ENCODE assay signal across 8 mouse cellular contexts in genomic region chr13:51314541-51314977, GRCm38 (mm10).
DNase-seq lines count a peak whose midpoint lies in the region; ATAC-seq and TF ChIP-seq lines count a peak whose summit lies in the region.

No protein-coding gene starts in this region.

- peak; percentile 51 for ATAC-seq in hindbrain, postnatal 0 days
- peak; percentile 63 for ATAC-seq in stomach, embryonic 16.5 days (ENCODE audit: insufficient read depth, low FRiP score)

- no peak for TF ChIP-seq CTCF in hindbrain, postnatal 0 days (IDR thresholded peaks at IDR 0.05; ENCODE audit: low read depth)

- no peak overlapping the region for H3K9ac ChIP-seq in hindbrain, postnatal 0 days (replicated peaks; ENCODE audit: low read length)
- peak overlapping the region; percentile 26; the same call in 1 of the 2 replicates for H3K9ac ChIP-seq in stomach, embryonic 16.5 days (ENCODE audit: low read length)

- no peak overlapping the region for H3K4me3 ChIP-seq in hindbrain, postnatal 0 days (ENCODE audit: low read length)
- no peak overlapping the region for H3K4me3 ChIP-seq in stomach, embryonic 16.5 days (replicated peaks; ENCODE audit: low read length)

- H3K4me1 ChIP-seq in hindbrain, postnatal 0 days (ENCODE audit: insufficient read depth, low read length): peaks cover 13% of the 10 kb centered on the region; the same call in 1 of the 2 replicates
- H3K4me1 ChIP-seq in stomach, embryonic 16.5 days (ENCODE audit: control insufficient read depth, insufficient read depth, low read length): peaks cover 40% of the 10 kb centered on the region

- H3K36me3 ChIP-seq in hindbrain, postnatal 0 days (ENCODE audit: insufficient read depth, low read length): no peaks in the 10 kb centered on the region
- H3K36me3 ChIP-seq in stomach, embryonic 16.5 days (ENCODE audit: control insufficient read depth, insufficient read depth, low read length): no peaks in the 10 kb centered on the region

- H3K4me2 ChIP-seq in hindbrain, postnatal 0 days (ENCODE audit: low read depth, low read length): no peak overlapping the region
- no peak overlapping the region for H3K4me2 ChIP-seq in stomach, embryonic 16.5 days (ENCODE audit: low read depth, low read length)

- peak; percentile 43 for DNase-seq in adrenal gland, postnatal 10 days
- DNase-seq in adrenal gland, postnatal 36 days: no peak
- peak; percentile 92 for DNase-seq in embryo, embryonic 10 days (ENCODE audit: low spot score)
- peak; percentile 47 to 69 for DNase-seq in gastrocnemius, postnatal 36 days
- peak; percentile 54 for DNase-seq in hindbrain, postnatal 0 days (ENCODE audit: low spot score)
- peak; percentile 39 for DNase-seq in lung, postnatal 14 days
- DNase-seq in B cell, adult 2 months: no peak

- H3K9me3 ChIP-seq in hindbrain, postnatal 0 days (ENCODE audit: low read length): no peaks in the 10 kb centered on the region
- H3K9me3 ChIP-seq in stomach, embryonic 16.5 days (replicated peaks; ENCODE audit: control insufficient read depth, low read length): no peaks in the 10 kb centered on the region

- intact Hi-C loops in gastrocnemius, postnatal 36 days (cut with DNase I): no loop called here

- peak overlapping the region; percentile 32 for H3K27ac ChIP-seq in hindbrain, postnatal 0 days
- peak overlapping the region; percentile 70 for H3K27ac ChIP-seq in stomach, embryonic 16.5 days (ENCODE audit: low read length)

- WGBS in hindbrain, postnatal 0 days: 11% methylated on average over 5 of the region's 5 CpGs
- WGBS in stomach, embryonic 16.5 days: 16% methylated on average over 5 of the region's 5 CpGs

- no peaks in the 10 kb centered on the region for H3K27me3 ChIP-seq in hindbrain, postnatal 0 days (ENCODE audit: insufficient read depth, low read length)
- H3K27me3 ChIP-seq in stomach, embryonic 16.5 days (ENCODE audit: control insufficient read depth, insufficient read depth, low read length): no peaks in the 10 kb centered on the region

Comparison
In these comparisons a context has a peak if more than half of its experiments do, and no peak if none do; other contexts are left out.
1. DNase-seq: peak in adrenal gland, postnatal 10 days (single experiment), embryo, embryonic 10 days (single experiment), gastrocnemius, postnatal 36 days (2 of 2), hindbrain, postnatal 0 days (single experiment) and lung, postnatal 14 days (single experiment); none in adrenal gland, postnatal 36 days (0 of 2) and B cell, adult 2 months (0 of 2).